Mouse (Mus musculus) thymus, adult 2 months (tissue): ENCODE data around the gene Lgr5.

Experiments used
- CTCF ChIP-seq: fragments of 200-500 bp; IDR thresholded peaks from 2 replicates; pipeline ENCODE4 v1.5.1; 2012; ENCODE audit warnings: mild to moderate bottlenecking, control low read depth, low read length, moderate library complexity, borderline replicate concordance; ENCODE audit not compliant: control insufficient read depth, poor library complexity, insufficient read depth; ENCODE audit errors: extremely low read depth
- POLR2A ChIP-seq: fragments of 200-500 bp; IDR thresholded peaks from 2 replicates; pipeline ENCODE4 v1.6.1; 2012; ENCODE audit warnings: mild to moderate bottlenecking, low read length, control low read depth, moderate library complexity; ENCODE audit not compliant: control insufficient read depth, poor library complexity, insufficient read depth; ENCODE audit errors: extremely low read depth

DNA sequence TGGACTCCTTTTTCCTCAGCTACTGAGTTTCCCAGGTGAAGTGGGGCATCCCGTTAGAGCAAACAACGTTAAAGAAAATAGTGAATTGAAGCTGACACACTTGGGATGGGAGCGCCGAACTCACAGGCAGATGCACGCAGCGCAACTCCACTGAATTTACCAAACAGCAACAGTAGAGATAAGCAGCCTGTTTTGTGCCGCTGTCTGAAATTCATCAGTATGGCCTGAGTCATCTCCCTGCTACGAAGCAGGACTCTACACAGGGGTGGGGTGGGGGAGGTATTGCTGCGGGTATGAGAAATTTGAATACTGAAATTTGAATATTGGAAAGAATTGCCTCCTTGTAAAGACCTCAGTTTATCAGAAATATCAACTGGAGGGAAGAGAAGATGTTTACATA is 5.6 kb downstream of the Lgr5 start:
- no peak for TF ChIP-seq POLR2A
- no peak for TF ChIP-seq CTCF
